Mouse (Mus musculus) heart, postnatal 10 days (tissue): ENCODE data around the gene Nmb. TPM values are rescaled to one million over a fixed set of nuclear protein-coding genes. Genes with fewer than 3 reads are reported as not detected.

Experiments
- DNase-seq, 2 experiments: peaks; one replicate each; pipeline ENCODE4 v3.0.0; 2021
- intact Hi-C: fragments of 180-260 bp; cut with DNase I; formaldehyde crosslinking; loops from one replicate; pipeline ENCODE4 v1.15.1; 2025
- total RNA-seq, 2 experiments: library from RNA; stranded (reverse); gene quantifications; 2 replicates each; pipeline ENCODE4 v1.2.3; 2021

Gene Nmb
- total RNA-seq, 2 experiments from 2014 or later: 2.1 to 6.4 TPM

- DNase-seq: no peak
- intact Hi-C loops: no loop called here
These were observed 40.7 kb downstream of the Nmb start for GRCm38 (mm10) chr7:80864151-80864550.

- intact Hi-C loops: no loop called here
- DNase-seq: no peak
These were observed 41.4 kb downstream of the Nmb start for GRCm38 (mm10) chr7:80863520-80863919.

GRCm38 (mm10) chr7:80862475-80862874 is 42.4 kb downstream of the Nmb start:
- DNase-seq: no peak
- intact Hi-C loops: no loop called here

GRCm38 (mm10) chr7:80860729-80861274 is 44.1 kb downstream of the Nmb start, which contains the start of gene Zscan2:
Gene Zscan2, plus strand, starts transcription at chr7:80860920.
- DNase-seq: peak; percentile 94 to 95
- intact Hi-C loops: no loop called here

GRCm38 (mm10) chr7:80860227-80860626 is 44.6 kb downstream of the Nmb start:
- intact Hi-C loops: no loop called here
- peak; percentile 63 for DNase-seq

- peak; percentile 85 to 90 for DNase-seq
- intact Hi-C loops: loop anchor here (1.0 to 5.0 kb wide), 2 partner anchors 205 to 298 kb away; no protein-coding TSS in a partner anchor
These were observed 47.7 kb downstream of the Nmb start for GRCm38 (mm10) chr7:80857181-80857580.

GRCm38 (mm10) chr7:80855316-80855715 is 49.6 kb downstream of the Nmb start:
- intact Hi-C loops: loop anchor here (5.0 kb wide), 1 partner anchor 207 kb away; no protein-coding TSS in a partner anchor
- DNase-seq: no peak

GRCm38 (mm10) chr7:80853218-80853617 is 51.7 kb downstream of the Nmb start:
- DNase-seq: no peak
- intact Hi-C loops: no loop called here

Other genes starting within 250 kb of the Nmb start
- 10 to 100 TPM; 20.6 to 20.7 TPM for gene Crtc3, start 216.2 kb downstream of the Nmb start, total RNA-seq
- gene Iqgap1, start 79.1 kb downstream of the Nmb start, total RNA-seq: 10 to 100 TPM; 74.3 to 74.9 TPM
- 1 to 10 TPM; 8.0 to 9.6 TPM for gene Zscan2, start 44.2 kb downstream of the Nmb start, total RNA-seq
- 10 to 100 TPM in 1 of 2 experiments, 1 to 10 TPM in 1; 7.9 to 10.6 TPM for gene Wdr73, start 3.8 kb downstream of the Nmb start, total RNA-seq
- gene Sec11a, start 42.7 kb upstream of the Nmb start, total RNA-seq: 10 to 100 TPM; 70.2 to 75.0 TPM
- gene Zfp592, start 88.6 kb upstream of the Nmb start, total RNA-seq: 10 to 100 TPM; 22.9 to 24.9 TPM
- 10 to 100 TPM; 85.0 to 90.5 TPM for gene Alpk3, start 152.5 kb upstream of the Nmb start, total RNA-seq
- gene Slc28a1, start 209.7 kb upstream of the Nmb start, total RNA-seq: under 1 TPM; 0.20 to 0.53 TPM